Mouse (Mus musculus) ES-E14 (cell line): ENCODE measurements around the gene Pld6.

Source experiments
- HCFC1 ChIP-seq: IDR thresholded peaks from 2 replicates; pipeline ENCODE4 v1.6.1; 2012; ENCODE audit warnings: low read length, inconsistent platforms, borderline replicate concordance; ENCODE audit not compliant: insufficient read depth
- MAFK ChIP-seq: IDR thresholded peaks from 2 replicates; pipeline ENCODE4 v1.6.1; 2014; ENCODE audit warnings: mild to moderate bottlenecking, low read depth, low read length, inconsistent platforms; ENCODE audit not compliant: insufficient read depth
- ZC3H11A ChIP-seq: IDR thresholded peaks from 2 replicates; pipeline ENCODE4 v1.6.1; 2012; ENCODE audit warnings: low read depth, mild to moderate bottlenecking, inconsistent platforms, low read length, borderline replicate concordance
- ZNF384 ChIP-seq: IDR thresholded peaks from 2 replicates; pipeline ENCODE4 v1.6.1; 2012; ENCODE audit warnings: low read depth, low read length, inconsistent platforms

DNA sequence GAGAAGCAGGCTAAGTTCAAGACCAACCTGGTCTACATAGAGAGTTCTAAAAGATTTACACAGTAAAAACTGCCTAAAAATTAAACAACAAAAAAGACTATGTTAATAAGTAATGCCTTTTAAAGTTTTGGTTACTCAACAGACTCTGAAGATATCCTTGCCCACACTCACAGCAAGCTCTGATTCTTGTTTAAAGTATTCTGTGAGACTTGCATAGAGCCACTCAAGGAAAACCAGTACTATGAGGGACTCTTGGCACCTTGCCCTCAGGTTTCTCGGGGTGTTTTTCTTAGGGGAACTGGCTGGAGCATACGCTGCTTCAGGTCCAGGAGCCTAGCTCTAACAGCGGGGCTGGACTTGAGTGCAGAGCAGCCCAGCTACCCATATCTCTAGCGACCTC lies 8.0 kb downstream of the Pld6 start:
- TF ChIP-seq HCFC1 (no peak), ZC3H11A (no peak), MAFK (no peak), ZNF384 (no peak)
